Mouse (Mus musculus) mouse embryonic stem cell (cell line): Measurements from ENCODE around the gene Krba1.

ENCODE experiments used
- in situ Hi-C, 2 experiments: fragments of 300-500 bp; cut with MboI; formaldehyde crosslinking; loops; 1 replicate in 1 of 2; 3 replicates in 1 of 2; pipeline ENCODE4 v1.14.3; 2019 to 2020; ENCODE audit warnings: low sequenced_read_pairs in 2 of 2, low pct_unique_long_range_greater_than_20kb in 1 of 2, mixed read lengths in 1 of 2; ENCODE audit not compliant: unreplicated experiment in 1 of 2

The Krba1 gene

DNA sequence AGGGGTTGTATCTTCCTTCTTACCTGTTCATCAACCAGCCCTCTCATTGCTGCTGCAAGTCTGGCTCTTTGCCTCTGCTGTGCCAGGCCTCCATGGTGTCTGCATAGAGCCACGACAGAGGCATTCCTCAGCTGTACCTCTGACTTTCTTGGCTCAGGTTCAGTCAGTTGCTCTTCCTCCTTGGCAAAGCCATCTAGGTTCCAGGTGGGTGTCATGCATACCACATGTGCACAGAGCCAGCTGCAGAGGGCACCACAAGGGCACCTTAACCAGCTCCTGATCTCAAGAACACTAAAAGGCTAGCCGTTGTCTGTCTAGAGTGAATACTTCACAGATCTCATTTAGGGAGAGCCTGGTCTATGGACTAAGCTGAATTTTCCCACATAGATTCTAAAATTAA is 21.1 kb downstream of the Krba1 start:
- in situ Hi-C loops = no loop called here

DNA sequence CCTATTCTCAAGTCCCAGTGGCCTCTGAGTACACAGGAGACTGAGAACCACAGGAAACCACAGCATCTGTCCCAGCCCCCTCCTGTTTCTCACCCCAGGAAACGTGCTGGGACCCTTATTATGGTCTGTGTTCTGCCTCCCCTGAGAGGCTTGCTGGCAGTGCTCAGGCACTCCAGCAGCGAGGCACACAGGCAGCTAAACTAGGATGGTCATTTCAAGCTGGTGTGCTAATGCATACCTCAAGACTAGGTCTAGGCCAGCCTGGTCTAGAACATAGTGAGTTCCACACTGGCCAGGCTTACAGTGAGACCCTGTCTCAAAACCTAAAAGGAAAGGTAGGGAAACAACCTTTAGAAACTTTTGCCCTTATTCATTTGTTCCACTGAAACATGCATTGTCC is 25.3 kb downstream of the Krba1 start:
- in situ Hi-C loops = no loop called here

DNA sequence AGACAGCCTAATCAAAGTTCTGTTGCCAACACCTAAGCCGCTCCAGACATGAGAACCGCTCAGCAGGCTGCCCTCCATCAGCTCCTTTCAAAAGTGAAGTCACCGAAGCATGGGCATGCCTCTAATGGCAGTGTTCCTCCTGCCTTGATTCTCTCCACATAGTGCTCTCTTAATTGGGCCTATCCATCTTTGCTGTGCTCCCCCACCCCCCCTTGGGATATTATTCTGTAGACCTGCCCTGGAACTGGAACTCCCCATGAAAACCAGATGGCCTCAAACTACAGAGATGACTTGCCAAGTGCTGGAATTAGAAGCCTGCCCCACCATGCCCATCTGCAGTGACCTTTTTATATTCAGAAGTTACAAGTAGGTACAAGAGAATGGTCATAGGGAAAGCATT is 27.9 kb downstream of the Krba1 start:
- in situ Hi-C loops = no loop called here

GRCm38 (mm10) chr6:48424074-48424473 is 28.7 kb downstream of the Krba1 start:
- in situ Hi-C loops = no loop called here

GRCm38 (mm10) chr6:48426956-48427355 is 31.6 kb downstream of the Krba1 start:
- in situ Hi-C loops = no loop called here

GRCm38 (mm10) chr6:48428769-48429557 is 33.6 kb downstream of the Krba1 start:
- in situ Hi-C loops = no loop called here

- in situ Hi-C loops = no loop called here
These were observed 35.4 kb downstream of the Krba1 start for GRCm38 (mm10) chr6:48430748-48431147.

DNA sequence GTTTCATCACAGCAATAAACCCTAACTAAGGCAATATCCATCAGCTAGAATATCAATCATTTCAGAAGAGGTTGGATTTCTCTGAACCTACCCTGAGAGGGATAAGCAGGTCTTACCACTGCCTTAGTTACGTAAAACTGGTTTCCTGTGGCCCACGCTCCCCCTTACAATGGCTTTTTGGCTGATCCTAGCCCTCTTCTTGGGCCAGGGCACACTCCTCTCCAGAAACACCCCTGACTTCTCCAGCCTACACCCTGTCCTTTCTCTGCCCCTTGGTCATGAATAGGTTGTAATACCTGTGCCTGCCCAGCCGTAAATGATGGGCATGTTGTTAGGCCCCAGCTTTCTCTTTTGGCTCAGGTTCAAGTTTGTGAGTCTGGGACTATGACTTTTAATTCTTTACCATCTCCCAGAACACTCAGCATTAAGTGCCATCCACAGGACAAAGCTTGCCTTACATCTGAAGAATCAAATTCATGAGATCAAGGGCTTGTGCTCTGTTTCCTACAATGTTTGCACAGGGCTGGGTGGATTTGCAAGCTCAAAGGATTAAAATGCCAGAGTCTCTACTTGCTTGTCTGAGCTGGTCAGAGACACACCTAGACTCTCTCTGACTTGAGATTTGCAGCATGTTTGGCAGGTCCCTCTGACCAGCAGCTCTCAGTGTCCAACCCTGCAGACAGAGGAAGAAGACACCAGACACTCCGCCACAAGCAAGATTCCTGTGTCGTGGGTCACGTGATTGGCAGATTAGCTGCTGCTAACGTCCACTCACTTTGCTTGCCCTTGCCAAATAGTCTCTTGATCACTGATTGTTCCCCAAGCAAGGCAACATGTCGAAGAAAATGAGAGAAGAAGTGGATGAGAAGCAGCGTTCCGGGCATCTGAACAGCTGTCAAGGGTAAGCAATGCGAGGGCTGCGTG is 37.8 kb downstream of the Krba1 start:
- in situ Hi-C loops = no loop called here

DNA sequence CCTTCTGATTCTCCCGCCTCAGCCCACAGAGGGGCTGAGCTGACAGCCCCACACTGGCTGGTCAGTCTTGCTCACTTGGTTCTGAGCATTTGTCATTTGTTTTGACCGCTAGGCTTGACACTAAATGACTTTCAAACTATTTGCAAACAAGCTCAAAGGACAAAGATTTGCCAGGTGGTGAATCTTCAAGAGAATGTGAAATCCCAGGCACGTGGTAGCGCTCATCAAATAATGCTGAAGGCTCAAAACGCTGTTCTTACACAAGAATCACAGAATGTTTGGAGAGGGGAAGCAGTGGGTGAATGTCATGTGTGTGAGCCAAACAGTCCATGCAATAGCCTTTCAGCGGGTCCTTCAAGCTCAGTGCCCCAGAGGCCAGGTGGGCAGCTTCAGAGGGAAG is 39.3 kb downstream of the Krba1 start:
- in situ Hi-C loops = no loop called here

DNA sequence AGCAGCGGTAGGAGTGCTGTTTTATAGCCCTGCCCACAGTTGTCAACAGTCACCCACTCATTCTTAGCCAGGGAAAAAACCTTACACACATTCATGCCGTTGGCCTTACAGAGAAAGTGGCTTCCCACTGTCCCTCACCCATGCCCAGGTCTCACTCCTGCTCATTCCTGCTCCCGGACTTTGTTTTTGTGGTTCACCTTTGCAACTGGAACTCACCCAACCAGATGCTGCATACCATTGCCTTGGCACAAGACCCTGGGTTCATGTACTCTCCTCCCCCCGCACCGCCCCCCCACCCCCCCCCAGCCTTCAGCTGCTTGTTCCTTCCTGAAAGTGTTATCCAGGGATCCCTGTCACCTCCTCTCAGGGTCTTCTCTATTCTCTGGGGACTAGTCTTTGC is 39.7 kb downstream of the Krba1 start:
- in situ Hi-C loops = no loop called here

DNA sequence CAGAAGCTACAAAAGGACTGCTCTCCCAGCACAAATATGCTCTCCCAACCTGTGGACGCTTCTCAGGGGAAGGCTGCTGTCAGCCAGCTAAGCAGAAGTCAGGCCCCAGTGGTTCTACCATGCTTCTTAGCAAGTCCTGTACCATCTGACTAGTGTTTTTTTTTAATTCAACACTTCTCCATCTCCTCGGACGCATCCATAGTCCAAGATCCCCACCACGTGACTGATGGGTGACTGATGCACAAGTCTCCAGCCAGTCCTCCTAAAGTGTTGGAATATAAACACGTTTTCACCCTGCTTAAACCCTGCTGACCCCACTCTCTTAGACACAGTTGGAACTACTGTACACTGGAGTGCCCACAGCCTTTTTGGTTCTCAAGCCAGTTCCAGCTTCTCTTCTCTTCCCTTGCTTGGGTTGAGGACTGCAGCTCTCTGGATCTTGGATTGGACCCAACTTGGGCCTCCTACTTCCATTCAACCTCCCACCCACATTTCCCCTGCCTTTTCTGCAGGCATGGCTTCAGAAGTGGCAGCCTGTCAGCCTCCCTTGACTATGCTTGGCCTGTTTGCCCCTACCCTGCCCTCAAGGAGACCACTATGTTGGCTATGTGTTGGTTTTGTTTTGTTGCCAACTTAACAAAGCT is 40.4 kb downstream of the Krba1 start:
- in situ Hi-C loops = no loop called here

GRCm38 (mm10) chr6:48437679-48438376 is 42.4 kb downstream of the Krba1 start:
- in situ Hi-C loops = no loop called here

GRCm38 (mm10) chr6:48438475-48439125 is 43.2 kb downstream of the Krba1 start:
- in situ Hi-C loops = no loop called here

DNA sequence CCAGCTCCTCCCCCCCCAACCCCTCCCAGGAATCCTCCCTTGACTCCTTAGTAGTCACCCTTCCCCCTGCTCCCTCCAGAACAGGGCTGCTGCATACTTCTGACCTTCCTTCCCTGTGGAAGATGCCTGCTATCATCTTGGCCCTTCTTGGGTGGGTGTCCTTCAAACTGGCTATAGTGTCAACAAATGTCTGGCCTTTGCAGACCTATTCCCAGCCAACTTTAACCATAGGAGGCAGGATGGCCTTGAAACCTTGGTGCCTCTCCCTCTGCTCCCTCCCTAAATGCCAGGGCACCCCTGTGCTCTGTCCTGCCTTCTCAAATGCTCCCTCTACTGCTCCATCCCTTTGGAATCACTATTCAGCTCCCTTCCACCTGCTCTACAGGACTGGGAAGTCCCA is 44.3 kb downstream of the Krba1 start:
- in situ Hi-C loops = no loop called here

- in situ Hi-C loops = no loop called here
These were observed 45.1 kb downstream of the Krba1 start for GRCm38 (mm10) chr6:48440306-48441014.

- in situ Hi-C loops = no loop called here
These were observed 48.4 kb downstream of the Krba1 start for GRCm38 (mm10) chr6:48443592-48444309.
